Mouse (Mus musculus) granulocyte monocyte progenitor cell, adult 5-6 weeks (primary cell): Measurements from ENCODE around the gene Myh14. TPM values are rescaled to one million over a fixed set of nuclear protein-coding genes. Genes with fewer than 3 reads are reported as not detected.

Experiments used
- ATAC-seq: replicated peaks from 2 replicates; pipeline ENCODE4 v1.8.0; 2016; ENCODE audit warnings: mild to moderate bottlenecking, moderate TSS enrichment, inconsistent platforms; ENCODE audit not compliant: poor library complexity, severe bottlenecking
- total RNA-seq, 2 experiments: library from RNA; stranded (forward) in 1 of 2; stranded (reverse) in 1 of 2; fragments of 200-712, 200-1000 nt in 1 of 2; fragments of >200 nt in 1 of 2; fragmentation: Nextera tagmentation in 1 of 2; gene quantifications; 2 replicates each; pipeline ENCODE4 v1.2.3; 2014 to 2017

The Myh14 gene
- total RNA-seq, 2 experiments from 2014 or later, result not detected

DNA sequence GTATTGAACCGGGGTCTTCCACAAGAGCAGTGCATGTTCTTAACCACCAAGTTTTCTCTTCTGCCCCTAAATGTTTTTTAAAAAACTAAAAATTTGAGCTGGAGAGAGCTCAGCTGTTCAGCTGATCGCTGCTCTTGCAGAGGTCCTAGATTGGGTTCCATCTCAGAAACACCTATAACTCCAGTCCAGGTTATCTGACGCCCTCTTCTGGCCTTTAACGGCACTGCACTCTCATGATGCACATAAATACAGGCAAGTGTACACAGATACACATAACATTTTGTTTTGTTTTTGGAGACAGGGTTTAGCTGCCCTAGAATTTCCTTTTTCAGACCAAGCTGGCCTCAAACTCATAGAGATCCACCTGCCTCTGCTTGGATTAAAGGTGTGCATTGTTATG lies 3.9 kb upstream of the Myh14 start:
- no peak for ATAC-seq

DNA sequence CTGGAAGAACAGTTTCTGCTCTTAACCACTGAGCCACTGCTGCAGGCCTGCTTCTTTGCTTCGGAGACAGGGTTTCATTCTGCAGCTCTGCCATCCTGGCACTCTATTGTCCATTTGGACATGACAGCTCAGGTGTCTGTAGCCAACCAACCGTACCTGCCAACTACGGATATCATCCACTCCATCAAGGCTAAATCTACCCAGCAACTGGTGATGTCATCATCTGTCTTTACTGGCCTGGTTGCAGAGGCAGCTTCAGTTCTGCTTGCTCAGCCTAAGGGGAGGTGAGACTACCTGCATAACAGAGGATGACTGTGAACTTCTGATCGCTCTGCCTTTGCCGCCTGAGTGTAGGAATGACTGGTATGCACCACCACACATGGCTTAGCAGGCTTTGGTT lies 1.6 kb upstream of the Myh14 start:
- ATAC-seq, result no peak

DNA sequence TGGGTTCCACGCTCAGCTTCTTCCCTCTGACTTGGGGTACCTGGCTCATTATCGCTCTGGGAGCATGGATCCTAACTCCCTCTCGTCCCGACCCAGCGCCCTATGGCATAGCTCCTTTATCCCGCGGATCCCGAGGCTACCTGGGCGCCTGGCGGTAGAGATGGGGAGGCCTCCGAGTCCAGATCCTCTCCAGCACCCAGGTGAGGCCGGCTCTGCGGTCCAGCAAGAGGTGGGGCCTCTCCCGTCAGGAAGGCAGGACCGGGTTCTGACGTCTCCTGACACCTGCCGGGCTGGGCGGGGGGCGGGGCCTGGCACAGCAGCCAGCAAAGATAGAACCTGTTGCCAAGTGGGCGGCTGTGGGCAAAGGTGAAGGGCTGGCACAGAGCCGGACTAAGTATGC lies 1.5 kb downstream of the Myh14 start:
- no peak for ATAC-seq

DNA sequence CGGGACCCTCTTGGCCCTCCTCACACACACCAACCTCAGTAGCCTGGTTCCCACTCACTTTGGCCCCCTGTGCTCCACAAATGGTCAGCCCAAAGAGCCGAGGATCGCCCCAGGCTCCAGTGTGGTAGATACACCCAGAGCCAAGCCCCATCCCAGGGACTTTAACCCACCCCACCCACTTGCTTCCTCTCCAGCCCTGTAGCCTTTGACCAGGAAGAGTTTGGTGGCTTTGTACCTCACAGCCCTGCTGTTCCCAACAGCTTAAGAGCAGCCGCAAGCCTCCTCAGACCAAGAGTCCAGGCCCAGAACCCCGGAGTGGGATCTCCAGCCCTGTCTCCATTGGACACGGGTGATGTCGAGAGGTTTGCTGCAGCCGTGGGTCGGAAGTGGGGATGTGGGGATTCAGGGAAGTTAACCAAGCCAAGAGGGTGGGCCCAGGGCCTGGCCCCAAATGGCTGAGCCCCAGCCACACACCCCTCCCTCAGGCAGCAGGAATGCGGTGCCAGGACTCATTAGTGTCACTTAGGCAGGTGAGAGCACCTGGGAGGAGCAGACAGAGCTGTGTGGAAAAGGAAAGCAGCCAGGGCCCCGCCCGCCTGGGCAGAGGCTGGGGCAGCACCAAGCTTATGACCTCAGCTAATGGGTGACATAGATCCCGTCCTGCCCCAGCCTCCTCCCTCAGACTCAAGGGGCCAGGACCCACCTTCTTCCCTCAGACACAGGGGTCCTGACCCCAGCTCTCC lies 2.5 kb downstream of the Myh14 start:
- ATAC-seq, result no peak

DNA sequence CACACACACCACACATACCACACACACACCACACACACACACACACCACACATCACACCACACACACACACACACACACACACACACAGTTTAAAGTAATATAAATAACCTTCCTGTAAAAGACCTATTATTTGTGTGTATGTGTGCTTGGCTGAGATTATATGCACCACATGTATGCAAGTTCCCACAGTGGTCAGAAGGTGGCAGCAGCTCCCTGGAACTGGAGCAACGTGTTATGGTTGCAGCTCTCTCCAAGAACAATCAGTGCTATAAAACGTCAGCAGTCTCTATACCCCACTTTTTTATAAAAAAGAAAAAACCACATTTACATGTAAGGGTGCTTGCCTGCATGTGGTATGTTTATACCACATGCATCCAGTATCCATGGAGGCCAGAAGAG lies 4.2 kb downstream of the Myh14 start:
- ATAC-seq, result no peak

DNA sequence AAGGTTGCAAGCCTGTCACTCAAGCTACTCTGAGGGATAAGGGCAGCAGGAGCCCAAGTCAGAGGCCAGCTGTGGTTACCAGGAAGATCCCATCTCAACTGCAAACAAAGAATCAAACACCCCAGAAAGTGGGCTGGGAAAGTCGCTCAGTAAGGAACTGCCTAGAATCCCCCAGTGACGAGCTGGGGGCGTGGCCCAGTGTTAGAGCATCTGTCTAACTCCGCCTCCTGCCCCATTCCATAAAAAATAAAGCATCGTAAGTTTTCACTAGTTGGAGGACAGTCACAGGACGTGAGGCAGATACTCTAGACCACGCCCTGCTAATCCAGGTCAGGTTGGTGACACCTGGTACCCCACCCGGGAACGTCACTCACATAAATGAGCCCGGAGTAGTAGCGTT lies 5.9 kb downstream of the Myh14 start:
- no peak for ATAC-seq

DNA sequence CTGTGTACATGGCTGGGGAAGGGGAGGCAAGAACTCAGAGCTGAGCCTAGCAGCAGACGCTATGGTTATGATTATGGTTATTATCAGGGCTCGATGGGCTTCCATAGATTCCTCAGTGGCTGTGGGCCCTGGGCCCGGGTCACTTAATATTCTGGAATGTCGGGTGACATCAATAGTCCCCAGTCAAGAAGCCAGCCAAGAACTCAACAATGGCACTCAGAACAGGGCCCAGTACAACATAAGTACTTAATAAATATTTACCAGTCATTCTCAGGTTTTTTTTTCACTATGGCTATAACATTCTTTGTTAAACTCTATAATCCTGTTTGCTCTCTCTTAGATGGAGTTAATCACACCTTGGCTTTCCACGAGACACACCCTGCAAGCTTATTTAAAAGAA lies 7.1 kb downstream of the Myh14 start:
- no peak for ATAC-seq

DNA sequence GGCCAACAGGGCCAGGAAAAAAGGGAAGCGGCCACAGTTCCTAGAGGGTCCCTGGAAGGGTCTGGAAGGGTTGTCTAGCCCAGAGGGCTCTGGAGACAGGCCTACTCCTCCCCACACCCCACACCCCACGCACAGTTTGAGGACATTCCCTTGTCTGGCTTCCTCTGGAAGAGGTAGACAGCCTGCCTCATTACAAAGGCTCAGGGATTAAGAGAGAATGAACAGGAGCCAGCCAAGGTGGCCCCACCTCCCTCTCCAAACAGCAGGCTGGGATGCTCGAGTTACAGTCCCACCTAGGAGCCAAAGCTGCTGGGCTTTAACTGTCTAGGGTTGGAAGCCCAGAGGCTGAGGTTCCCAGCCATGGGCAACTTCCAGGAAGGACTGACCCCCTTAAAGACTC lies 8.1 kb downstream of the Myh14 start:
- ATAC-seq, result no peak

DNA sequence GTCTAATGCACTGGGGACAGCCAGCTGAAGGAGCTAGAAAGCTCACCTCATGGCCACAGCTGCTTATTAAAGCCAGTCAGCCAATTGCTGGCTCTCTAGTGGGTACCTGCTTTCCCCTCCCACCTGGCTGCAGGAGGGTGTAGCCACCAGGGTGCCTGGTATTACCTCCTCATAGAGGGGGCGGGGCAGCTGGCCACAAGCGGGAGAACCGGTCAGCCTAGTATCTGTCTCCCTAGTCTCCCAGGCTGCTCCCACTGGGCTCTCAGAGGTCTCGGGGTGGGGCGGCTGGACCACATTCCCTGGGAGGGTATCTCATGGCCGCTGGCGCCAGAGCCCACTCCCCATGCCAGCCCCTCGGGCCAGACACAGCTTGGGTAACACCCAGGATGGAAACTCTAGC lies 8.5 kb downstream of the Myh14 start:
- no peak for ATAC-seq

DNA sequence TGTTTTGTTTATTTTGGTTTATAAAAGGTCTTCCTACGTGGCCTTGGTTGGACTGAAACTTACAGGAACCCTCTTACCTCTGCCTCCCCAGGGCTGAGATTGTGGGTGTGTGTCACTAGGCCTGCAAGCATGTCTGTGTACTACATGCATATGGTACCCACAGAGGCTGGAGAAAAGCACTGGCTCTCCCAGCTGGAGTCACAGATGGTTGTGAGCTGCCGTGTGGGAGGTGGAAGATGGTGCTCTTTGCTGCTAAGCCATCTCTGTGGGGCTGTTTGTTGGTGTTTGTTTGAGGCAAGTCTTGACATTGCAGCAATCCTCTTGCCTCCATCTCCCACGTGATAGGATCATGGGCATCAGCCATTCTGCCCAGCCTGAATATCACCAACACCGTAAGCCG lies 9.4 kb downstream of the Myh14 start:
- ATAC-seq, result no peak

DNA sequence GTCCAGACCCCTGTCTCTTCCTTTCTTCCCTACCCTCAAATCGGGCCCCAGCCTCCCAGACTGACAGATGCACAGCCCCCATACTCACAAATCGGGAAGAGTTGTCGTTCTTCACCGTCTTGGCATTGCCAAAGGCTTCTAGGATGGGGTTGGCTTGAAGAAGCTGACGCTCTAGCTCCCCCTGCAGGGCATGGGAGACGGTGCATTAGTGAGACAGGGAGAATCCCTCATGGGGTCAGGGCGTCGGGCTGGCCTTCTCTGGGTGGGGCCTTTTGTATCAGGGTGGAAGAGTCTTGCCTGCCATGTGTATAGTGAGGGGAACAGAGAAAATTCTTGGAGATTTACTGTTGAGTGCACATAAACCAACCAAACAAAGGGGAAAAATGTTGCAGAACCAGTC lies 15.1 kb downstream of the Myh14 start:
- peak; percentile 90 for ATAC-seq

DNA sequence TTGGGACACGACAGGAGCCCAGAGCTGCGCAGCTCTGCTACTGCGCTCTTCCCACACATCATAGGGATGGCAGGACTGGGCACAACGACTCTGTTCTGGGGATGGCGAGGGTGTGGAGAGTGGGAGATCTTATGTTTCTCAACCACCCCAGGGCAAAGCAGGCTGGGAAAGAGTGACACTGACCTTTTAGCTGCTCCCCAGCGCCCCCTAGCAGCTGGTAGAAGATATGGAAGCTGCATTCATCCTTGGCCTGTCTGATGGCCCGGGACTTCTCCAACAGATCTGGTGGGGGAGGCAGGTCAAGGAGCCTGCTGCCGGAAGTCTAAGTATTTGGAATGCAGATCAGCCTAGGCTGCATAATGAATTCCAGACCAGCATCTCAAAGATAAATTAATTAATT lies 16.9 kb downstream of the Myh14 start:
- ATAC-seq, result peak; percentile 62

DNA sequence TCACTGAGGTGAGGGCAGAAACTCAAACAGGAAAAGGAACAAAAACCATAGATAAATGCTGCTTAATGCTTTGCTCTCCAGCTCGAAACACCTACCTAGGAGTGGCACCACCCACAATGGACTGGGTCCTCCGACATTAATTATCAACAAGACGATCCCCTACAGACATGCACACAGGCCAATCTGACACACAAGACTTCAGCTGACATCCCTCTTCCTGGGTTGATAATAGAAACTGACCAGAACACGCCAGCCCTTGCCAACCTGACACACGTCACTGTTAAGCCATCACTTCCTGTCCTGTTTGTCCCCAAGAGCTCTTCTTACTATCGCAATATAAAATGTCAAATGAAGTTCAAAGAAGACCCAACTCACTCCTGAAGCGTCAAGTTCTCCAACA lies 19.2 kb downstream of the Myh14 start:
- no peak for ATAC-seq

DNA sequence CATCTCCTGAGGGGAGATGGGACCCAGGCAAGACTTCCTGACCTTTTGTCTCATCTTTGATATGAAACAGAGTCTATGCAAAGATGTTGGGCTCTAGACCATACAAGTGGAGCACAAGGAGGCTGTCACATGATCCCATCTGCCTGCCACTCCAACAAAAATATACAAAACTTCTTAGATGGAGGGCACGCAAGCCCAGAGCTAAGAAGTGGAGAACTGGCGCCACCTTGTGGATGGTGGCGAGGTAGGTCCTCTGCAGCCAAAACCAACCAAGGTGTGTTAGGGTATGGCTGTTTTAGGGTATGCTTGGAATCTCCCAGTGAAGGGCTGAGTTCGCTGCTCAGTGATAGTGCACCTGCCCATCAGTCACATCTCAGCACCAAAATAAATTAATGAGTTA lies 20.7 kb downstream of the Myh14 start:
- peak; percentile 58; the same call in 1 of the 2 replicates for ATAC-seq

DNA sequence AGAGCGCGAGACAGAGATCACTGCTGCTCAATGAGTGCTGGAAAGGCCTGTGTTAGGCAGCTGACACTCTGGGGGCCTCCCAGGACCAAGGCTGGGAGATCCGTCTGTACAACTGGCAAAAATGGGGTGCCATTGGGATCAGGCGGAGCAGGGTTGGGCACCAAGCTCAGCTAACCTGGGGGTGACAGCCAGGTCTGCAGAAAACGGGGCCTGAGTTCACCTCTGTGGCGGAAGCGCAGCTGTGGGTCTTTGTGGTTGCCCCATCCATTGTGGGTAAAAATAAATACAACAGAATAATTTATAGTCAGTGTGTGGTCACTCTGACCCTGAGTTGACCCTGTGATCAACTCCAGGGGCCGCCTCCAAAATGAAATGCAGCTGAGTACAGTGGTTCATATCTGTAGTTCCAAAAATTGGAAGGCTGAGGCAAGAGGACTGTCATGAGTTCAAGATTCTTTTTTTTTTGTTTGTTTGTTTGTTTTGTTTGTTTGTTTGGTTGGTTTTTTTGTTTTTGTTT lies 21.5 kb downstream of the Myh14 start:
- ATAC-seq, result no peak

DNA sequence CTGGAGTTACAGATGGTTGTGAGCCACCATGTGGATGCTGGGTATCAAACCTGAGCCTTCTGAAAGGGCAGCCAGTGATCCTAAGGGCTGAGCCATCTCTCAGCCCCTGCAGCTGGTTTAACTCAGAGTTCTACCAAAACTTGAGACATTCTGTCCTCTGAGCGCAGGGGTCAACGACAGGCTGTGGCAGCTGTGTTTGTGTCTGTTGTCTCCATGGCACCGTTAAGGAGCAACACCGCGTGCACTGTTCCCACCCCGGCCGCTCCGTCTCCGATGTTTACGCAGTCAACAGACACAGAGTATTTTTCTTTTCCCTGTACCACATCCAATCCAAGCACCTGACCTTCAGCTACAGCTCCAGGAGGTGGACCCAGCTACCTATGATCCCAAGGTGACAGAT lies 22.9 kb downstream of the Myh14 start:
- no peak for ATAC-seq

DNA sequence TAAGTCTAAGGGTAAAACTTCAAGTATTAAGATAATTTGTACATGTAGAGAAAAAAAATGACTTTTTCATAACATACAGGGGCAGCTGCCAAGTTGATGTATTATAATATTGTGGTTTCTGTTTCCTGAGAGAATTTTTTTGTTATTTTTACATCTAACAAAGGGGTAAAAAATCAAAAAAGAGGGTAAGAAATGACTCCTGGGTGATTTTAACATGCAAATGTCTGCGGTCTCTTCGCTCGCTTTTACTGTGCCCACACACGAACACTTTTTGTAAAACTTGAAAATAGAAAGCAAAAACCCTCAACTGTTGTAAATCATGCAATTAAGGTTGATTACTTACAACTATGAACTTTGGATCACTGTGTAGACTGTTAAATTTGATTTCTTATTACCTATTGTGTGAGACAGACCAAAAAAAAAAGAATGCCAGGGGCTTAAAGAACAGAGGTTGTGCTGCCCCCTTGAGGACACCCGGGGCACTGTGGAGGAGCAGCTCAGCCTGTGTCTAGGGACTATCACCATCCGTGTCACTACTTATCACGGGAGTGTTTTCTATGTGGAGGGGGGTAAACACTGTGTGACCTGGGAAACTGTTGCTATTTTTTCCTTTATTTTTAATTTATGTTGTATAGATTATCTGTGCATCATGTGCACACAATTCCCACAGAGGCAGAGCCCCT lies 23.5 kb downstream of the Myh14 start:
- peak; percentile 65; the same call in 1 of the 2 replicates for ATAC-seq

DNA sequence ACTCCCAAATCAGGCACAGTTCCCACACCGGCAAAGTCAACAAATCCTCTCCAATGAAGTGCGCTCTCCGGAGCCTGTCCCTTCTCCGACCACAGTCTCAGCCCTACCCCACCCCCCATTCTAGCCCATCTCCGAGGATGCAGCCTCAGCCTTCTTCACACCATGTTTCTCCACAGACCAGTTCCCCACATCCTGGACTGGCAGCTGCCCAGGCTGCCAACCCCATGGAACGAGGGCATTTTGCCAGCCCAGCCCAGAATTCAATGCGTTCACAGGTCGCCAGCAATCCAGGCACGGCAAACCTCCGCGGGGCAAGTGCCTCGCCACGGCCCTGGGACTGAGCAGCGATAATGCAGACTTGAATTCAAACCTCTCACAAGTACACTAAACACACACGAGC lies 24.7 kb downstream of the Myh14 start:
- ATAC-seq, result no peak

DNA sequence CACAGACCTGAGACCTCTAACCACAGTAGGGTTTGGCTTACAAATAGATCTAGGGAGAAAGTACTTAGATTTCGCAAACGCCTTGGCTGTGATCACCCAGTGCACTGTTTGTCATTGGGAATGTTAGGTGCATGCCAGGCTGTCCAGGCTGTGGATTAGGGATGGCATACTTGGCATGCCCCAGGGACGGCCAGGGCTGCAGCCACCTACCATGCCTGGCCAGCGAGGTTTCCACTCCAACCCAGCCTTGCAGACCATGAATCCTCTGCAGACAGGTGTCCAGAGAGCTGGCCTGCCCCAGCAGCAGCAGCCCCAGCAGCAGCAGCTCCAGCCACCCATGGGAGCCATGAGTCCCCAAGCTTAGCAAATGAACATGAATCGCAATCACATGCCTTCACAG lies 25.4 kb downstream of the Myh14 start:
- ATAC-seq, result no peak

DNA sequence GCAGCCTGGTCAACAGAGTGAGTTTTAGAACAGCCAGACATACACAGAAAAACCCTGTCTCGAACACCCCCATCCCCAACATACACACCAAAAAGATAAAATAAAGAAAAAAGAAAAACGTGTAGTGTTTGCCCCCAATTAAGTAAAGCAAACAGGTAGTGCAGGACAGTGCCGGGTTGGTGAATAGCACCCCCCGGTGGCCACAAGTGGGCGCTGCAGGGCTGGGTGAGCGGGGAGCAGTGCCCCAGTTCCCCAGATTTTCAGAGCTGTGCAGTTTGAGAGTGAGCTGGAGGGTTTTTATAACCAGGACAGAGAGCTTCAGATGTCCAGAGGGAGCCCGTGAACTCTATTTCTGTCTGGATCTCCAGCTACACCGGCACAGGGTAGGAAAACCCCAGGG lies 28.8 kb downstream of the Myh14 start:
- peak; percentile 61; the same call in 1 of the 2 replicates for ATAC-seq

DNA sequence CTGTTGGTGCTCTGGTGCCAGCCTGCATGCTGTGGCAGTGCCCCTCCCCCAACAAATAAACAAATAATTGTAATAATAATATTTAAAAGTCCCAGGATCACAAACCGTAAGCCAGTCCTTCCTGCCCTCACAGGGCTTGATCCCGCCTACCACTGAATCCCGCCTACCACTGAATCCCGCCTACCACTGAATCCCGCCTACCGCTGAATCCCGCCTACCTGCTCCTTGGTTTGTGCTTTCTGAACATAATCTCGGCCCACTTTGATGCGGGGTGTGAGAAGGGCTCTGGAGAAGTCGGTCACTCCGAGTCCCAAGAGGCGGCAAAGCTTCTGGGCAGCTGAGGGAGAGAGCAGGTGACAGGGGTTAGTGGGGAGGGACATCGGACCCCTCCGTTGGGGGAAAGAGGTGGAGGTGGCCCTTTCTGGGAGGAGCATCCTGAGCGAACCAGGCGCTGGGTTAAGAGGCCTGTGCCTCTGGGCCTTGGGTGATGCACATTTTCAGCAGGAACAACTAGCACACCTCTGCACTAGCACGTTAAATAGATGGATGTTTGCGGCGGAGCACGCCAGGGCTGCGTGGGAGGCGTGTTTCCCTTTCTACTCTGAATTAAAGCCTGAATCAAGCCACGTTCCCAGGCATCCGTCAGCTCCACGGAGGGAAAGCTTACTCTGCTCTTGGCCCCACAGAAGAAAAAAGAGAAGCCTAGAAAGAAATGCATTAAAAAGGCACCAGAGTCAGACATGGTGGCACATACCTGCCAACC lies 29.6 kb downstream of the Myh14 start:
- peak; percentile 29 for ATAC-seq
